8 mouse cellular contexts compared by ENCODE assay signal in genomic region chr14:20180751-20181162, GRCm38 (mm10). TPM values are rescaled to one million over a fixed set of nuclear protein-coding genes. Genes with fewer than 3 reads are reported as not detected.
DNase-seq lines count a peak whose midpoint lies in the region; ATAC-seq and TF ChIP-seq lines count a peak whose summit lies in the region.

No protein-coding gene starts in this region.

- no peaks in the 10 kb centered on the region for H3K36me3 ChIP-seq in embryonic facial prominence, embryonic 14.5 days (ENCODE audit: control insufficient read depth, insufficient read depth, low read length)
- no peaks in the 10 kb centered on the region for H3K36me3 ChIP-seq in hindbrain, embryonic 13.5 days
- H3K36me3 ChIP-seq in neural tube, embryonic 15.5 days, result no peaks in the 10 kb centered on the region

- H3K4me1 ChIP-seq in embryonic facial prominence, embryonic 14.5 days (ENCODE audit: control insufficient read depth, insufficient read depth, low read length), result 0 out of 2 replicates have a peak, but pooled peaks cover 3% of the 10 kb centered on the region
- peaks cover 49% of the 10 kb centered on the region for H3K4me1 ChIP-seq in hindbrain, embryonic 13.5 days (replicated peaks)
- H3K4me1 ChIP-seq in lung, adult 2 months (ENCODE audit: control insufficient read depth, insufficient read depth, low read length), result peaks cover 3% of the 10 kb centered on the region; the same call in 1 of the 2 replicates
- H3K4me1 ChIP-seq in neural tube, embryonic 15.5 days, result peaks cover 15% of the 10 kb centered on the region

- no peaks in the 10 kb centered on the region for H3K9me3 ChIP-seq in embryonic facial prominence, embryonic 14.5 days (ENCODE audit: control insufficient read depth, low read length)
- no peaks in the 10 kb centered on the region for H3K9me3 ChIP-seq in hindbrain, embryonic 13.5 days
- no peaks in the 10 kb centered on the region for H3K9me3 ChIP-seq in neural tube, embryonic 15.5 days (replicated peaks)

- no peak for TF ChIP-seq POLR2A in lung, adult 2 months (IDR thresholded peaks at IDR 0.05; ENCODE audit: borderline replicate concordance, extremely low read depth, low read depth, low read length)

- H3K4me3 ChIP-seq in embryonic facial prominence, embryonic 14.5 days (ENCODE audit: low read depth, low read length), result peak overlapping the region; percentile 55
- H3K4me3 ChIP-seq in hindbrain, embryonic 13.5 days, result peak overlapping the region; percentile 62
- peak overlapping the region; percentile 95 for H3K4me3 ChIP-seq in lung, adult 2 months (replicated peaks; ENCODE audit: extremely low read depth, low read depth, low read length)
- peak overlapping the region; percentile 57 for H3K4me3 ChIP-seq in neural tube, embryonic 15.5 days (replicated peaks)

- no peak for TF ChIP-seq CTCF in lung, adult 2 months (IDR thresholded peaks at IDR 0.05; ENCODE audit: insufficient read depth, low read length)

- peak; percentile 28 to 41 for DNase-seq in urinary bladder, adult 18-20 months (ENCODE audit: low spot score in 2 of 2)
- DNase-seq in urinary bladder, postnatal 10 days (ENCODE audit: low spot score), result no peak
- no peak for DNase-seq in embryonic facial prominence, embryonic 14.5 days (ENCODE audit: low spot score)
- DNase-seq in lung, adult 2 months, result peak; percentile 38
- no peak for DNase-seq in frontal cortex, adult 2 months (ENCODE audit: extremely low spot score in 1 of 2, low spot score in 1 of 2)

- peak overlapping the region; percentile 97 for H3K4me2 ChIP-seq in embryonic facial prominence, embryonic 14.5 days (ENCODE audit: low read depth, low read length)
- peak overlapping the region; percentile 93 for H3K4me2 ChIP-seq in hindbrain, embryonic 13.5 days
- H3K4me2 ChIP-seq in neural tube, embryonic 15.5 days, result peak overlapping the region; percentile 94

- no peak overlapping the region for H3K27ac ChIP-seq in embryonic facial prominence, embryonic 14.5 days (replicated peaks; ENCODE audit: low read depth, low read length)
- H3K27ac ChIP-seq in hindbrain, embryonic 13.5 days, result no peak overlapping the region
- no peak overlapping the region for H3K27ac ChIP-seq in neural tube, embryonic 15.5 days (replicated peaks)

- peak overlapping the region; percentile 63 for H3K9ac ChIP-seq in embryonic facial prominence, embryonic 14.5 days (ENCODE audit: low read depth, low read length)
- H3K9ac ChIP-seq in hindbrain, embryonic 13.5 days, result peak overlapping the region; percentile 64
- peak overlapping the region; percentile 33; the same call in 1 of the 2 replicates for H3K9ac ChIP-seq in neural tube, embryonic 15.5 days (replicated peaks)

- 0 out of 2 replicates have a peak, but pooled peaks have one; percentile 2 for ATAC-seq in embryonic facial prominence, embryonic 14.5 days (ENCODE audit: low read depth)
- ATAC-seq in hindbrain, embryonic 13.5 days (ENCODE audit: low FRiP score), result no peak; the same call in 1 of the 2 replicates
- peak; percentile 11; the same call in 1 of the 2 replicates for ATAC-seq in neural tube, embryonic 15.5 days (ENCODE audit: low FRiP score)
- no peak for ATAC-seq in granulocyte monocyte progenitor cell, adult 5-6 weeks (replicated peaks; ENCODE audit: poor library complexity, severe bottlenecking)

- no peaks in the 10 kb centered on the region for H3K27me3 ChIP-seq in embryonic facial prominence, embryonic 14.5 days (replicated peaks; ENCODE audit: control insufficient read depth, insufficient read depth, low read length)
- H3K27me3 ChIP-seq in hindbrain, embryonic 13.5 days, result peaks cover 19% of the 10 kb centered on the region
- peaks cover 14% of the 10 kb centered on the region for H3K27me3 ChIP-seq in neural tube, embryonic 15.5 days (replicated peaks)

- WGBS in embryonic facial prominence, embryonic 14.5 days, result under 1% methylated on average over 24 of the region's 24 CpGs
- WGBS in hindbrain, embryonic 13.5 days, result under 1% methylated on average over 24 of the region's 24 CpGs
- under 1% methylated on average over 24 of the region's 24 CpGs for WGBS in lung, adult 2 months
- under 1% methylated on average over 24 of the region's 24 CpGs for WGBS in neural tube, embryonic 15.5 days

RNA-seq across cellular contexts. Expression of gene Kcnk5, which starts 0.9 kb away (rescaled TPM):
- 4.4 and 4.9 TPM in 2 replicates for polyA plus RNA-seq in embryonic facial prominence, embryonic 14.5 days (2014; fragmentation: Nextera tagmentation; extraction: Ambion mirVana)
- 1.9 and 2.3 TPM in 2 replicates for polyA plus RNA-seq in hindbrain, embryonic 13.5 days (2015; fragmentation: Nextera tagmentation; extraction: Ambion mirVana)
- 4.3 and 5.7 TPM in 2 replicates for polyA plus RNA-seq in lung, adult 2 months (2012; rRNA removed)
- polyA plus RNA-seq in neural tube, embryonic 15.5 days (2015; fragmentation: Nextera tagmentation; extraction: Ambion mirVana), result 1.5 and 4.2 TPM in 2 replicates
- polyA plus RNA-seq in frontal cortex, adult 2 months (2012; rRNA removed), result 0.80 and 0.86 TPM in 2 replicates
- 2.0 TPM in 1 of 2 replicates, not detected in the other for total RNA-seq in granulocyte monocyte progenitor cell, adult 5-6 weeks (2014; fragmentation: Nextera tagmentation)
- 3.1 and 4.2 TPM in 2 replicates for total RNA-seq in granulocyte monocyte progenitor cell, adult 5-6 weeks (2017)

RNA-seq across cellular contexts. Expression of gene Saysd1, which starts 42.4 kb away (rescaled TPM):
- 14.2 and 14.6 TPM in 2 replicates for polyA plus RNA-seq in embryonic facial prominence, embryonic 14.5 days (2014; fragmentation: Nextera tagmentation; extraction: Ambion mirVana)
- 14.7 and 15.5 TPM in 2 replicates for polyA plus RNA-seq in hindbrain, embryonic 13.5 days (2015; fragmentation: Nextera tagmentation; extraction: Ambion mirVana)
- polyA plus RNA-seq in lung, adult 2 months (2012; rRNA removed), result 9.9 and 11.9 TPM in 2 replicates
- polyA plus RNA-seq in neural tube, embryonic 15.5 days (2015; fragmentation: Nextera tagmentation; extraction: Ambion mirVana), result 11.3 and 11.9 TPM in 2 replicates
- polyA plus RNA-seq in frontal cortex, adult 2 months (2012; rRNA removed), result 7.9 and 8.6 TPM in 2 replicates
- 2.9 and 4.0 TPM in 2 replicates for total RNA-seq in granulocyte monocyte progenitor cell, adult 5-6 weeks (2014; fragmentation: Nextera tagmentation)
- 1.2 and 1.9 TPM in 2 replicates for total RNA-seq in granulocyte monocyte progenitor cell, adult 5-6 weeks (2017)

Comparison
In these comparisons a context has a peak if more than half of its experiments do, and no peak if none do; other contexts are left out.
1. DNase-seq: peak in urinary bladder, adult 18-20 months (2 of 2) and lung, adult 2 months (single experiment); none in urinary bladder, postnatal 10 days (single experiment), embryonic facial prominence, embryonic 14.5 days (single experiment) and frontal cortex, adult 2 months (0 of 2).
2. ATAC-seq: peak in embryonic facial prominence, embryonic 14.5 days (single experiment) and neural tube, embryonic 15.5 days (single experiment); none in hindbrain, embryonic 13.5 days (single experiment) and granulocyte monocyte progenitor cell, adult 5-6 weeks (single experiment).
3. Peak in every context shown above with its lines, with median percentiles within 50 percentile points of each other: H3K4me2 ChIP-seq, H3K4me3 ChIP-seq and H3K9ac ChIP-seq.